Mouse (Mus musculus): Measurements from ENCODE around the gene Dnase1. TPM values are rescaled to one million over a fixed set of nuclear protein-coding genes. Genes with fewer than 3 reads are reported as not detected.

The Dnase1 gene
- polyA plus RNA-seq, 1 experiment from 2014 or later, result 4.3 TPM

Small RNA genes lying within 50 kb of the gene (microRNA-seq; reads per million reads assigned to microRNA genes)
- not detected for gene Gm23413

Other genes starting within 250 kb of the Dnase1 start
- not detected in 2 replicates for gene Olfr15, start 206.1 kb upstream of the Dnase1 start, polyA plus RNA-seq (2015; fragmentation: Nextera tagmentation; extraction: Ambion mirVana)
- 0.65 and 0.82 TPM in 2 replicates for gene Zfp174, start 189.7 kb upstream of the Dnase1 start, polyA plus RNA-seq (2015; fragmentation: Nextera tagmentation; extraction: Ambion mirVana)
- gene Naa60, start 164.6 kb upstream of the Dnase1 start, polyA plus RNA-seq (2015; fragmentation: Nextera tagmentation; extraction: Ambion mirVana), result 43.3 and 44.1 TPM in 2 replicates
- gene Zfp597, start 152.4 kb upstream of the Dnase1 start, polyA plus RNA-seq (2015; fragmentation: Nextera tagmentation; extraction: Ambion mirVana), result 3.6 and 4.3 TPM in 2 replicates
- 0.32 and 0.95 TPM in 2 replicates for gene Gm20695, start 152.3 kb upstream of the Dnase1 start, polyA plus RNA-seq (2015; fragmentation: Nextera tagmentation; extraction: Ambion mirVana)
- gene 1700037C18Rik, start 128.3 kb upstream of the Dnase1 start, polyA plus RNA-seq (2015; fragmentation: Nextera tagmentation; extraction: Ambion mirVana), result 5.3 and 7.1 TPM in 2 replicates
- gene Cluap1, start 128.1 kb upstream of the Dnase1 start, polyA plus RNA-seq (2015; fragmentation: Nextera tagmentation; extraction: Ambion mirVana), result 16.2 and 16.6 TPM in 2 replicates
- gene Nlrc3, start 60.3 kb upstream of the Dnase1 start, polyA plus RNA-seq (2015; fragmentation: Nextera tagmentation; extraction: Ambion mirVana), result 1.2 and 1.6 TPM in 2 replicates
- gene Slx4, start 33.2 kb upstream of the Dnase1 start, polyA plus RNA-seq (2015; fragmentation: Nextera tagmentation; extraction: Ambion mirVana), result 10.5 and 11.3 TPM in 2 replicates
- 128 and 131 TPM in 2 replicates for gene Trap1, start 40.9 kb downstream of the Dnase1 start, polyA plus RNA-seq (2015; fragmentation: Nextera tagmentation; extraction: Ambion mirVana)
- 18.4 and 19.3 TPM in 2 replicates for gene Crebbp, start 177.1 kb downstream of the Dnase1 start, polyA plus RNA-seq (2015; fragmentation: Nextera tagmentation; extraction: Ambion mirVana)

All from intestine, embryonic 16.5 days (tissue).